Mouse (Mus musculus) mouse trophoblast stem cell (cell line): ENCODE data around the gene Gm10337.

Experiments used
- in situ Hi-C, 2 experiments: fragments of 300-500 bp; cut with MseI, MboI; formaldehyde crosslinking; loops; 2 replicates in 1 of 2; 3 replicates in 1 of 2; pipeline ENCODE4 v1.15.1; 2025

The Gm10337 gene

DNA sequence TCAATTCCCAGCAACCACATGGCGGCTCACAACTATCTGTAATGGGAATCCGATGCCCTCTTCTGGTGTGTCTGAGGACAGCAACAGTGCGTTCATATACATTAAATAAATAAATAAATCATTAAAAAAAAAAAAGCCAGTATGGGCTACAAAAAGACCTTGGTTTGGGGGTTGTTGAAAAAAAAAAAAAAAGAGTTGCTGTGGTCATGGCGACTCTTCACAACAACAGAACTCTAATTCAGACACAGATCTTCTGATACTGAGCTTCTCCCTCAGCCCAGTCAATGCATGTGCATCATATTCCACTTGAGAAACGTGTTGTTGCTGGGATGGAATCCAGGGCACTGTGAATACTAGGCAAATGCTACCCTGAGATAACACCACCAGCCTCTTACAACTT is 49.1 kb downstream of the Gm10337 start:
- in situ Hi-C loops: no loop called here
